Mouse (Mus musculus) macrophage (primary cell): ENCODE results near the gene Eif4g1. TPM values are rescaled to one million over a fixed set of nuclear protein-coding genes. Genes with fewer than 3 reads are reported as not detected.
A peak's percentile ranks its signal among the peaks of the same experiment; 100 is the strongest.

Experiments used
- H3K27ac ChIP-seq: fragments of 350-480 bp; formaldehyde crosslinking; 2 replicates; pipeline ENCODE4 v1.9.0; 2021
- H3K36me3 ChIP-seq: fragments of 350-480 bp; formaldehyde crosslinking; 2 replicates; pipeline ENCODE4 v1.9.0; 2021; ENCODE audit errors: inconsistent target
- H3K4me3 ChIP-seq: fragments of 350-480 bp; formaldehyde crosslinking; 2 replicates; pipeline ENCODE4 v1.9.0; 2021; ENCODE audit errors: inconsistent target
- H3K79me2 ChIP-seq: fragments of 350-480 bp; formaldehyde crosslinking; 2 replicates; pipeline ENCODE4 v1.9.0; 2021; ENCODE audit errors: inconsistent target
- WGBS: methylation state at CpG from one replicate; pipeline ENCODE4 v1.1.7; 2026; ENCODE audit warnings: inconsistent platforms; ENCODE audit not compliant: missing documents; 5-methylcytosine and 5-hydroxymethylcytosine counted together
- polyA plus RNA-seq: library from polyadenylated mRNA; stranded (reverse); fragments of 250-400 nt; gene quantifications from 3 replicates; pipeline ENCODE4 v1.2.4, GENCODE M21; 2018; ENCODE audit warnings: inconsistent platforms

The Eif4g1 gene
- polyA plus RNA-seq, 1 experiment from 2014 or later = 165 TPM

- 1% methylated on average over 18 of the region's 18 CpGs for WGBS
- no peaks in the 10 kb centered on the region for H3K79me2 ChIP-seq
- peak overlapping the region; percentile 64 for H3K4me3 ChIP-seq
- H3K27ac ChIP-seq = peak overlapping the region; percentile 61
- H3K36me3 ChIP-seq = peaks cover 7% of the 10 kb centered on the region; the same call in 1 of the 2 replicates
Observed at GRCm38 (mm10) chr16:20717978-20718670, 50.0 kb downstream of the Eif4g1 start.

- WGBS = 92% methylated on average over 10 of the region's 10 CpGs
- Histone ChIP-seq H3K4me3 (no peak overlapping the region), H3K79me2 (no peaks in the 10 kb centered on the region), H3K36me3 (peaks cover 7% of the 10 kb centered on the region; the same call in 1 of the 2 replicates), H3K27ac (no peak overlapping the region)
Observed at GRCm38 (mm10) chr16:20721808-20722207, 53.7 kb downstream of the Eif4g1 start.

- Histone ChIP-seq H3K27ac (no peak overlapping the region), H3K36me3 (peaks cover 7% of the 10 kb centered on the region; the same call in 1 of the 2 replicates), H3K79me2 (no peaks in the 10 kb centered on the region), H3K4me3 (no peak overlapping the region)
- 93% methylated on average over 2 of the region's 4 CpGs for WGBS
Observed at GRCm38 (mm10) chr16:20722736-20723135, 54.6 kb downstream of the Eif4g1 start.

- peaks cover 7% of the 10 kb centered on the region; the same call in 1 of the 2 replicates for H3K36me3 ChIP-seq
- WGBS = 92% methylated on average over 4 of the region's 4 CpGs
- H3K4me3 ChIP-seq = no peak overlapping the region
Observed at GRCm38 (mm10) chr16:20723247-20723646, 55.1 kb downstream of the Eif4g1 start.

GRCm38 (mm10) chr16:20724338-20724748, 56.2 kb downstream of the Eif4g1 start:
- 25% methylated on average over 5 of the region's 5 CpGs for WGBS
- Histone ChIP-seq H3K79me2 (no peaks in the 10 kb centered on the region), H3K36me3 (peaks cover 7% of the 10 kb centered on the region; the same call in 1 of the 2 replicates), H3K27ac (no peak overlapping the region), H3K4me3 (no peak overlapping the region)

More at GRCm38 (mm10) chr16:20723247-20723646, 55.1 kb downstream of the Eif4g1 start:
- Histone ChIP-seq H3K27ac (no peak overlapping the region), H3K79me2 (no peaks in the 10 kb centered on the region)

GRCm38 (mm10) chr16:20725321-20725720, 57.2 kb downstream of the Eif4g1 start:
- 97% methylated on average over 7 of the region's 7 CpGs for WGBS
- H3K27ac ChIP-seq = no peak overlapping the region

GRCm38 (mm10) chr16:20725750-20726149, 57.6 kb downstream of the Eif4g1 start:
- WGBS = 79% methylated on average over 4 of the region's 4 CpGs
- Histone ChIP-seq H3K79me2 (no peaks in the 10 kb centered on the region), H3K4me3 (no peak overlapping the region), H3K27ac (no peak overlapping the region), H3K36me3 (peaks cover 7% of the 10 kb centered on the region; the same call in 1 of the 2 replicates)

More at GRCm38 (mm10) chr16:20725321-20725720, 57.2 kb downstream of the Eif4g1 start:
- Histone ChIP-seq H3K36me3 (peaks cover 7% of the 10 kb centered on the region; the same call in 1 of the 2 replicates), H3K4me3 (no peak overlapping the region), H3K79me2 (no peaks in the 10 kb centered on the region)

- no peak overlapping the region for H3K27ac ChIP-seq
- peaks cover 5% of the 10 kb centered on the region; the same call in 1 of the 2 replicates for H3K36me3 ChIP-seq
- no peak overlapping the region for H3K4me3 ChIP-seq
- H3K79me2 ChIP-seq = no peaks in the 10 kb centered on the region
- 100% methylated on average over 1 of the region's 1 CpGs for WGBS
Observed at GRCm38 (mm10) chr16:20726384-20726783, 58.3 kb downstream of the Eif4g1 start.

- no peak overlapping the region for H3K4me3 ChIP-seq
- no peak overlapping the region for H3K27ac ChIP-seq
- no peaks in the 10 kb centered on the region for H3K79me2 ChIP-seq
- H3K36me3 ChIP-seq = no peaks in the 10 kb centered on the region
- WGBS = 41% methylated on average over 5 of the region's 5 CpGs
Observed at GRCm38 (mm10) chr16:20730293-20730711, 62.2 kb downstream of the Eif4g1 start.

GRCm38 (mm10) chr16:20731688-20732087, 63.6 kb downstream of the Eif4g1 start:
- Histone ChIP-seq H3K36me3 (no peaks in the 10 kb centered on the region), H3K79me2 (no peaks in the 10 kb centered on the region), H3K27ac (no peak overlapping the region), H3K4me3 (no peak overlapping the region)
- WGBS = 65% methylated on average over 5 of the region's 5 CpGs

GRCm38 (mm10) chr16:20732251-20732924, 64.3 kb downstream of the Eif4g1 start:
- H3K79me2 ChIP-seq = no peaks in the 10 kb centered on the region
- 16% methylated on average over 9 of the region's 30 CpGs for WGBS
- H3K4me3 ChIP-seq = no peak overlapping the region
- no peak overlapping the region for H3K27ac ChIP-seq
- H3K36me3 ChIP-seq = no peaks in the 10 kb centered on the region

- Histone ChIP-seq H3K79me2 (no peaks in the 10 kb centered on the region), H3K4me3 (no peak within 1 kb of the TSS), H3K36me3 (no peaks in the 10 kb centered on the region), H3K27ac (no peak within 1 kb of the TSS)
- 2% methylated on average over 68 of the region's 70 CpGs for WGBS
Observed at GRCm38 (mm10) chr16:20732925-20733730, 65.0 kb downstream of the Eif4g1 start, which contains the start of gene Chrd. Gene Chrd, plus strand, starts transcription at chr16:20733127.

- whole genome bisulfite sequencing = 7% methylated on average over 44 of the region's 45 CpGs
- H3K79me2 ChIP-seq = no peaks in the 10 kb centered on the region
- H3K36me3 ChIP-seq = no peaks in the 10 kb centered on the region
- H3K27ac ChIP-seq = no peak within 1 kb of the TSS
- H3K4me3 ChIP-seq = no peak within 1 kb of the TSS
Observed at GRCm38 (mm10) chr16:20733731-20734730, 65.9 kb downstream of the Eif4g1 start, which contains the start of gene Thpo. Gene Thpo, minus strand, starts transcription at chr16:20734511.
